Mouse (Mus musculus): ENCODE measurements around the gene Gtf2h1.

DNA sequence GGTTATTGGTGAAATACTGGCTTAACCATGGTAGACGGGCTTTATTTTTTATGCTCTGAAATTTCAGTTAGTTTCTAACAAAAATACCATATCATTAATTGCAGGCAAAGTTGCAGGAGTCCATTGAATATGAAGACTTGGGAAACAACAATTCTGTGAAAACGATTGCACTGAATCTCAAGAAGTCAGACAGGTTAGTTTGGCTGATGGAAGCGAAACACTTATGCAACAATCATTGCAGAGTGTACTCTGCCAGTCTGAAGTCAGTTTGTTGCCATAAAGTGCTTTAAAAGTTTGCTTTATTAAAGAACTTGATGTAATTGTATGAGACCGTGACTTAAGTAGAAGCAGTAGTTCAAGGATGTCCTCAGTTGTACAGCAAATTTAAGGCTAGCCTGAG is 18.1 kb downstream of the Gtf2h1 start:
- TF ChIP-seq POLR2A (IDR thresholded peaks at IDR 0.05; ENCODE audit: low read depth, low read length): no peak
- TF ChIP-seq CTCF (IDR thresholded peaks at IDR 0.05; ENCODE audit: extremely low read depth, insufficient read depth, insufficient read length, insufficient replicate concordance): no peak
